Mouse (Mus musculus): Measurements from ENCODE around the gene Npcd. TPM values are rescaled to one million over a fixed set of nuclear protein-coding genes. Genes with fewer than 3 reads are reported as not detected.
A peak's percentile ranks its signal among the peaks of the same experiment; 100 is the strongest.

The Npcd gene
- polyA plus RNA-seq, 1 experiment: 1.2 TPM

DNA sequence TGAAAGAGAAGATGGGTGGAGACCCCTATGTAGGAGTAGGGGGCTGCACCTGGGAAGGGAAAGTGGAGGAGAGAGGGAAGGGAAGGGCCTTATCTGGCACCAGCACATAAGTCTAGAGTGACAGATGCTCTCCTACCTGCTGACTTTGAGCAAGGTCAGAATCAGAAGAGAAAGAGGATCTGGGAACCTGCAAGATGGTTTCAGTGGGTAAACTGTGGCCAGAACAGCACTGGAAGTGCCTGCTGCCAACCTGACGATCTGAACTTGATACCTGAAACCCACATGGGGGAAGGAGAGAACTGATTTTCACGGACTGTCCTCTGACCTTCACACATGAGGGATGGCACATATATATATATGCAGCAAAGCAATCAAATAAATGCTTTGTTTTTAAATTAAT lies 6.2 kb upstream of the Npcd start:
- H3K9me3 ChIP-seq (replicated peaks; ENCODE audit: control insufficient read depth, insufficient read depth, low read length, poor library complexity, severe bottlenecking): no peaks in the 10 kb centered on the region
- H3K4me1 ChIP-seq (ENCODE audit: control insufficient read depth, insufficient read depth, low read length): no peaks in the 10 kb centered on the region
- TF ChIP-seq CTCF (IDR thresholded peaks at IDR 0.05; ENCODE audit: low read depth, low read length): no peak
- TF ChIP-seq EP300 (IDR thresholded peaks at IDR 0.05; ENCODE audit: insufficient read depth, low read depth, low read length): no peak
- TF ChIP-seq POLR2A (IDR thresholded peaks at IDR 0.05; ENCODE audit: insufficient read depth, low read length): no peak
- no peak overlapping the region for H3K4me3 ChIP-seq (ENCODE audit: low read depth, low read length)
- no peaks in the 10 kb centered on the region; the same call in 1 of the 2 replicates for H3K36me3 ChIP-seq (ENCODE audit: control insufficient read depth, insufficient read depth, low read length, poor library complexity, severe bottlenecking)
- H3K9ac ChIP-seq (ENCODE audit: low read depth, poor library complexity, severe bottlenecking): no peak overlapping the region
- no peaks in the 10 kb centered on the region for H3K27me3 ChIP-seq (ENCODE audit: control insufficient read depth, insufficient read depth, low read length, poor library complexity, severe bottlenecking)
- no peak overlapping the region for H3K27ac ChIP-seq (ENCODE audit: insufficient read depth, low read length)

GRCm38 (mm10) chr15:79834881-79835260 lies 834 bp upstream of the Npcd start:
- Histone ChIP-seq H3K27ac (ENCODE audit: insufficient read depth, low read length) (no peak overlapping the region), H3K4me3 (ENCODE audit: low read depth, low read length) (no peak overlapping the region), H3K9ac (ENCODE audit: low read depth, poor library complexity, severe bottlenecking) (peak overlapping the region; percentile 2), H3K36me3 (ENCODE audit: control insufficient read depth, insufficient read depth, low read length, poor library complexity, severe bottlenecking) (no peaks in the 10 kb centered on the region; the same call in 1 of the 2 replicates), H3K4me1 (ENCODE audit: control insufficient read depth, insufficient read depth, low read length) (no peaks in the 10 kb centered on the region), H3K27me3 (ENCODE audit: control insufficient read depth, insufficient read depth, low read length, poor library complexity, severe bottlenecking) (no peaks in the 10 kb centered on the region), H3K9me3 (replicated peaks; ENCODE audit: control insufficient read depth, insufficient read depth, low read length, poor library complexity, severe bottlenecking) (no peaks in the 10 kb centered on the region)
- TF ChIP-seq POLR2A (IDR thresholded peaks at IDR 0.05; ENCODE audit: insufficient read depth, low read length) (no peak), EP300 (IDR thresholded peaks at IDR 0.05; ENCODE audit: insufficient read depth, low read depth, low read length) (no peak), CTCF (IDR thresholded peaks at IDR 0.05; ENCODE audit: low read depth, low read length) (no peak)

GRCm38 (mm10) chr15:79833251-79834050 lies 586 bp downstream of the Npcd start:
- peak overlapping the region; percentile 96 for H3K4me3 ChIP-seq (ENCODE audit: low read depth, low read length)
- TF ChIP-seq POLR2A (IDR thresholded peaks at IDR 0.05; ENCODE audit: insufficient read depth, low read length): no peak
- no peak for TF ChIP-seq CTCF (IDR thresholded peaks at IDR 0.05; ENCODE audit: low read depth, low read length)
- no peak for TF ChIP-seq EP300 (IDR thresholded peaks at IDR 0.05; ENCODE audit: insufficient read depth, low read depth, low read length)
- no peaks in the 10 kb centered on the region for H3K9me3 ChIP-seq (replicated peaks; ENCODE audit: control insufficient read depth, insufficient read depth, low read length, poor library complexity, severe bottlenecking)
- no peaks in the 10 kb centered on the region; the same call in 1 of the 2 replicates for H3K36me3 ChIP-seq (ENCODE audit: control insufficient read depth, insufficient read depth, low read length, poor library complexity, severe bottlenecking)
- H3K9ac ChIP-seq (ENCODE audit: low read depth, poor library complexity, severe bottlenecking): peak overlapping the region; percentile 84
- no peaks in the 10 kb centered on the region for H3K4me1 ChIP-seq (ENCODE audit: control insufficient read depth, insufficient read depth, low read length)
- no peak overlapping the region for H3K27ac ChIP-seq (ENCODE audit: insufficient read depth, low read length)
- no peaks in the 10 kb centered on the region for H3K27me3 ChIP-seq (ENCODE audit: control insufficient read depth, insufficient read depth, low read length, poor library complexity, severe bottlenecking)

- no peak overlapping the region; the same call in 1 of the 2 replicates for H3K4me3 ChIP-seq (ENCODE audit: low read depth, low read length)
- H3K9me3 ChIP-seq (replicated peaks; ENCODE audit: control insufficient read depth, insufficient read depth, low read length, poor library complexity, severe bottlenecking): no peaks in the 10 kb centered on the region
- H3K36me3 ChIP-seq (ENCODE audit: control insufficient read depth, insufficient read depth, low read length, poor library complexity, severe bottlenecking): peaks cover 3% of the 10 kb centered on the region; the same call in 1 of the 2 replicates
- 0 out of 2 replicates have a peak overlapping the region, but pooled peaks have one; percentile 84 for H3K9ac ChIP-seq (ENCODE audit: low read depth, poor library complexity, severe bottlenecking)
- H3K4me1 ChIP-seq (ENCODE audit: control insufficient read depth, insufficient read depth, low read length): no peaks in the 10 kb centered on the region
- TF ChIP-seq EP300 (IDR thresholded peaks at IDR 0.05; ENCODE audit: insufficient read depth, low read depth, low read length) (no peak), CTCF (IDR thresholded peaks at IDR 0.05; ENCODE audit: low read depth, low read length) (peak; percentile 87)
- no peaks in the 10 kb centered on the region for H3K27me3 ChIP-seq (ENCODE audit: control insufficient read depth, insufficient read depth, low read length, poor library complexity, severe bottlenecking)
- H3K27ac ChIP-seq (ENCODE audit: insufficient read depth, low read length): no peak overlapping the region
Observed at GRCm38 (mm10) chr15:79832064-79832900, 1.8 kb downstream of the Npcd start.

DNA sequence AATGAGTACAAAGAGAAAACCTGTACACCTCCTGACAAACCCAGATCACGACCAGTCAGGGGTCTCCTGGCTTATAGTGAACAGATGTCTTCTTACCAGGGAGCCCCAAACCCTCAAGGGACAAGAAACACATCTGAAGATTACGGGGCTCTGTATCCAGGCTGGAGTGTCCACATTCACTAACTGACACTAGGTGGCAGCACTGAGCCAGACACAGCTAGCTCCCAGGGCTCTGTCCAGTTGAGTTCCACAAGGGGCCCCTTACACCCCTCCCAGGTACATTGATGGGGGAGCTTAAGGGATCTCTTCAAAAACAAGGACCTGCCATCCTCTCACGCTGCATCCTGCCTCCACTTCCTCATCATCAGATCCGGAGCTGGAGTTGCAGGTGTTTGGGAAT lies 3.6 kb downstream of the Npcd start:
- Histone ChIP-seq H3K36me3 (ENCODE audit: control insufficient read depth, insufficient read depth, low read length, poor library complexity, severe bottlenecking) (peaks cover 3% of the 10 kb centered on the region; the same call in 1 of the 2 replicates), H3K27ac (ENCODE audit: insufficient read depth, low read length) (no peak overlapping the region), H3K4me1 (ENCODE audit: control insufficient read depth, insufficient read depth, low read length) (peaks cover 3% of the 10 kb centered on the region), H3K4me3 (ENCODE audit: low read depth, low read length) (no peak overlapping the region), H3K27me3 (ENCODE audit: control insufficient read depth, insufficient read depth, low read length, poor library complexity, severe bottlenecking) (no peaks in the 10 kb centered on the region), H3K9ac (ENCODE audit: low read depth, poor library complexity, severe bottlenecking) (no peak overlapping the region), H3K9me3 (replicated peaks; ENCODE audit: control insufficient read depth, insufficient read depth, low read length, poor library complexity, severe bottlenecking) (no peaks in the 10 kb centered on the region)
- TF ChIP-seq POLR2A (IDR thresholded peaks at IDR 0.05; ENCODE audit: insufficient read depth, low read length) (no peak), EP300 (IDR thresholded peaks at IDR 0.05; ENCODE audit: insufficient read depth, low read depth, low read length) (no peak), CTCF (IDR thresholded peaks at IDR 0.05; ENCODE audit: low read depth, low read length) (peak; percentile 93)
